8 mouse cellular contexts compared by ENCODE assay signal in genomic region chr10:22402225-22402917, GRCm38 (mm10). TPM values are rescaled to one million over a fixed set of nuclear protein-coding genes. Genes with fewer than 3 reads are reported as not detected.
DNase-seq lines count a peak whose midpoint lies in the region; ATAC-seq lines count a peak whose summit lies in the region.
"Not testable (repeated sequence)": the region's sequence is repeated elsewhere in the genome, so short reads cannot be mapped to it uniquely, and the experiment has no call there.

No protein-coding gene starts in this region.

- WGBS in forebrain, embryonic 11.5 days, result 1% methylated on average over 8 of the region's 11 CpGs
- WGBS in heart, embryonic 14.5 days, result 2% methylated on average over 8 of the region's 11 CpGs
- 4% methylated on average over 9 of the region's 11 CpGs for WGBS in limb, embryonic 13.5 days
- under 1% methylated on average over 9 of the region's 11 CpGs for WGBS in midbrain, embryonic 11.5 days

- H3K4me3 ChIP-seq in forebrain, embryonic 11.5 days (ENCODE audit: low read depth, low read length); heart, embryonic 14.5 days (ENCODE audit: control insufficient read depth in 1 of 2, insufficient read depth in 1 of 2, low read depth in 1 of 2, low read length in 2 of 2); limb, embryonic 13.5 days; midbrain, embryonic 11.5 days (ENCODE audit: low read depth, low read length): not testable (repeated sequence)

- H3K27ac ChIP-seq in forebrain, embryonic 11.5 days (ENCODE audit: low read depth, low read length); heart, embryonic 14.5 days (replicated peaks in 1 of 2; ENCODE audit: control insufficient read depth in 1 of 2, insufficient read depth in 1 of 2, low read depth in 2 of 2, low read length in 2 of 2); limb, embryonic 13.5 days; midbrain, embryonic 11.5 days (ENCODE audit: low read depth, low read length): not testable (repeated sequence)

- peak; percentile 76 for ATAC-seq in forebrain, embryonic 11.5 days (replicated peaks; ENCODE audit: low FRiP score)
- ATAC-seq in heart, embryonic 14.5 days (ENCODE audit: insufficient number of reproducible peaks, insufficient read depth, low FRiP score, low read depth), result peak; percentile 43; the same call in 1 of the 2 replicates
- peak; percentile 77 for ATAC-seq in limb, embryonic 13.5 days (ENCODE audit: low FRiP score, low read depth)
- ATAC-seq in midbrain, embryonic 11.5 days (ENCODE audit: low FRiP score), result peak; percentile 85

- H3K9ac ChIP-seq in forebrain, embryonic 11.5 days (ENCODE audit: low read length); heart, embryonic 14.5 days (ENCODE audit: low read length); limb, embryonic 13.5 days; midbrain, embryonic 11.5 days (ENCODE audit: low read length): not testable (repeated sequence)

- H3K4me2 ChIP-seq in forebrain, embryonic 11.5 days (ENCODE audit: low read depth, low read length, severe bottlenecking); heart, embryonic 14.5 days (ENCODE audit: low read length); limb, embryonic 13.5 days (replicated peaks); midbrain, embryonic 11.5 days: not testable (repeated sequence)

- not testable (repeated sequence) for H3K36me3 ChIP-seq in forebrain, embryonic 11.5 days (ENCODE audit: control insufficient read depth, insufficient read depth, low read length); heart, embryonic 14.5 days (ENCODE audit: control insufficient read depth, insufficient read depth, low read length); limb, embryonic 13.5 days; midbrain, embryonic 11.5 days (ENCODE audit: control insufficient read depth, insufficient read depth, low read length)

- DNase-seq in adrenal gland, adult 18-20 months (ENCODE audit: low spot score in 2 of 2), result peak; percentile 47 to 48
- peak; percentile 78 for DNase-seq in forebrain, embryonic 11.5 days (ENCODE audit: low spot score)
- peak; percentile 36 for DNase-seq in kidney, adult 9 months
- peak; percentile 95 for DNase-seq in midbrain, embryonic 11.5 days (ENCODE audit: low spot score, missing footprints)
- peak; percentile 14 for DNase-seq in right cerebral cortex, postnatal 25 days
- DNase-seq in urinary bladder, postnatal 36 days (ENCODE audit: low spot score in 2 of 2), result peak; percentile 21 to 47

- H3K9me3 ChIP-seq in forebrain, embryonic 11.5 days (ENCODE audit: control insufficient read depth, low read length); heart, embryonic 14.5 days (ENCODE audit: control insufficient read depth, low read length); limb, embryonic 13.5 days; midbrain, embryonic 11.5 days (ENCODE audit: control insufficient read depth, low read length): not testable (repeated sequence)

- H3K27me3 ChIP-seq in forebrain, embryonic 11.5 days (ENCODE audit: control insufficient read depth, insufficient read depth, low read length); heart, embryonic 14.5 days (ENCODE audit: control insufficient read depth, insufficient read depth, low read length); limb, embryonic 13.5 days; midbrain, embryonic 11.5 days (ENCODE audit: control insufficient read depth, insufficient read depth, low read length): not testable (repeated sequence)

- not testable (repeated sequence) for H3K4me1 ChIP-seq in forebrain, embryonic 11.5 days (replicated peaks; ENCODE audit: control insufficient read depth, insufficient read depth, low read length); heart, embryonic 14.5 days (ENCODE audit: control insufficient read depth in 2 of 2, insufficient read depth in 2 of 2, low read length in 2 of 2); limb, embryonic 13.5 days; midbrain, embryonic 11.5 days (ENCODE audit: control insufficient read depth, insufficient read depth, low read length)

RNA-seq across cellular contexts. Expression of gene Raet1d, which starts 42.0 kb away (rescaled TPM):
- total RNA-seq in adrenal gland, adult 18-20 months (2021), result not detected
- polyA plus RNA-seq in forebrain, embryonic 11.5 days (2014; fragmentation: Nextera tagmentation; extraction: Ambion mirVana), result 16.5 and 17.8 TPM in 2 replicates
- 5.0 and 5.6 TPM in 2 replicates for polyA plus RNA-seq in heart, embryonic 14.5 days (2014; fragmentation: Nextera tagmentation; extraction: Ambion mirVana)
- polyA plus RNA-seq in limb, embryonic 13.5 days (2015; fragmentation: Nextera tagmentation; extraction: Ambion mirVana), result 27.0 and 27.8 TPM in 2 replicates
- polyA plus RNA-seq in midbrain, embryonic 11.5 days (2014; fragmentation: Nextera tagmentation; extraction: Ambion mirVana), result 18.0 and 18.8 TPM in 2 replicates

Comparison
In these comparisons a context has a peak if more than half of its experiments do, and no peak if none do; other contexts are left out.
1. DNase-seq: peak in every context shown above with its lines; median percentile 95 in midbrain, embryonic 11.5 days; 78 in forebrain, embryonic 11.5 days; 48 in adrenal gland, adult 18-20 months; 36 in kidney, adult 9 months; 34 in urinary bladder, postnatal 36 days; 14 in right cerebral cortex, postnatal 25 days.